Mouse (Mus musculus) bone marrow macrophage, adult 2 months (primary cell): Measurements from ENCODE around the gene Crk.

Experiments
- CTCF ChIP-seq: IDR thresholded peaks from 2 replicates; pipeline ENCODE4 v1.5.1; 2012; ENCODE audit warnings: low read depth, mild to moderate bottlenecking, low read length, moderate library complexity
- POLR2A ChIP-seq: IDR thresholded peaks from 2 replicates; pipeline ENCODE4 v1.6.1; 2012; ENCODE audit warnings: mild to moderate bottlenecking, low read depth, low read length, borderline replicate concordance

DNA sequence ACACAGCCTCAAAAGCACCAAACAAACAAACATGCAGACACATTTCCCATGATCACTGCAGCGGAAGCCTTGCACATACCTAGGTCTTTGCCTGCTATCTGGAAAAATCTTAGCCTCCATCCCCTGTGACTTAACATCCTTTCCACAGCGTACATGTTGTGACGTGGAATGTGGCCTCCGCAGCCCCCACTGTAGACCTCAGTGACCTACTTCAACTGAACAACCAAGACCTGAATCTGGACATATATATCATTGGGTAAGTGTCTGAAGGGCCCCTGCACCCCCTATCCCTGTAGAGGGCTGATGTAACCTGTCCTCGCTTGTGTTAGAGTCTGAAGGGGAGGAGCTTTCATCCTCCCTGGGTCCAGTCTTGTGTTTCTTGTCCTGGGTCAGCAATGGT, 46.1 kb upstream of the Crk start:
- no peak for TF ChIP-seq CTCF
- TF ChIP-seq POLR2A: no peak
